Mouse (Mus musculus): ENCODE measurements around the gene Lrrc34. TPM values are rescaled to one million over a fixed set of nuclear protein-coding genes. Genes with fewer than 3 reads are reported as not detected.

Gene Lrrc34
- total RNA-seq (2015) (not detected in 2 replicates), total RNA-seq (2017) (0.08 and 0.26 TPM in 2 replicates)

GRCm38 (mm10) chr3:30647440-30648090, at the start of gene Lrrc34:
Gene Lrrc34 (minus strand): TSS chr3:30647869.
- peak; percentile 95 for ATAC-seq (ENCODE audit: poor library complexity, severe bottlenecking)

GRCm38 (mm10) chr3:30696346-30696745, 48.7 kb upstream of the Lrrc34 start:
- ATAC-seq (ENCODE audit: poor library complexity, severe bottlenecking): no peak

- no peak for ATAC-seq (ENCODE audit: poor library complexity, severe bottlenecking)
These were observed 48.0 kb upstream of the Lrrc34 start for GRCm38 (mm10) chr3:30695661-30696060.

- no peak for ATAC-seq (ENCODE audit: poor library complexity, severe bottlenecking)
These were observed 43.3 kb upstream of the Lrrc34 start for GRCm38 (mm10) chr3:30690976-30691375.

GRCm38 (mm10) chr3:30687216-30687615, 39.5 kb upstream of the Lrrc34 start:
- ATAC-seq (ENCODE audit: poor library complexity, severe bottlenecking): no peak

GRCm38 (mm10) chr3:30683190-30683589, 35.5 kb upstream of the Lrrc34 start:
- peak; percentile 38; the same call in 1 of the 2 replicates for ATAC-seq (ENCODE audit: poor library complexity, severe bottlenecking)

- ATAC-seq (ENCODE audit: poor library complexity, severe bottlenecking): no peak
These were observed 10.8 kb upstream of the Lrrc34 start for GRCm38 (mm10) chr3:30658486-30658885.

- ATAC-seq (ENCODE audit: poor library complexity, severe bottlenecking): no peak
These were observed 8.3 kb upstream of the Lrrc34 start for GRCm38 (mm10) chr3:30655937-30656336.

GRCm38 (mm10) chr3:30650062-30650841, 2.6 kb upstream of the Lrrc34 start:
- 0 out of 2 replicates have a peak, but pooled peaks have one; percentile 28 for ATAC-seq (ENCODE audit: poor library complexity, severe bottlenecking)

GRCm38 (mm10) chr3:30648466-30648865, 797 bp upstream of the Lrrc34 start:
- ATAC-seq (ENCODE audit: poor library complexity, severe bottlenecking): no peak

GRCm38 (mm10) chr3:30646761-30647160, 908 bp downstream of the Lrrc34 start:
- ATAC-seq (ENCODE audit: poor library complexity, severe bottlenecking): no peak

- no peak for ATAC-seq (ENCODE audit: poor library complexity, severe bottlenecking)
These were observed 3.5 kb downstream of the Lrrc34 start, which contains the start of gene Lrriq4 for GRCm38 (mm10) chr3:30644207-30644606. Gene Lrriq4 (plus strand): TSS chr3:30644507.

- ATAC-seq (ENCODE audit: poor library complexity, severe bottlenecking): no peak
These were observed 12.0 kb downstream of the Lrrc34 start for GRCm38 (mm10) chr3:30635629-30636028.

- ATAC-seq (ENCODE audit: poor library complexity, severe bottlenecking): no peak
These were observed 14.0 kb downstream of the Lrrc34 start for GRCm38 (mm10) chr3:30633681-30634080.

GRCm38 (mm10) chr3:30620132-30620531, 27.5 kb downstream of the Lrrc34 start:
- ATAC-seq (ENCODE audit: poor library complexity, severe bottlenecking): peak; percentile 57

- ATAC-seq (ENCODE audit: poor library complexity, severe bottlenecking): no peak
These were observed 36.7 kb downstream of the Lrrc34 start for GRCm38 (mm10) chr3:30610930-30611329.

- no peak for ATAC-seq (ENCODE audit: poor library complexity, severe bottlenecking)
These were observed 38.7 kb downstream of the Lrrc34 start for GRCm38 (mm10) chr3:30608999-30609398.

GRCm38 (mm10) chr3:30603256-30603655, 44.4 kb downstream of the Lrrc34 start:
- no peak for ATAC-seq (ENCODE audit: poor library complexity, severe bottlenecking)

GRCm38 (mm10) chr3:30602740-30603098, 45.0 kb downstream of the Lrrc34 start:
- peak; percentile 60 for ATAC-seq (ENCODE audit: poor library complexity, severe bottlenecking)

GRCm38 (mm10) chr3:30602065-30602739, 45.5 kb downstream of the Lrrc34 start, which contains the start of gene Mynn:
Gene Mynn (plus strand): TSS chr3:30602065.
- peak; percentile 85 for ATAC-seq (ENCODE audit: poor library complexity, severe bottlenecking)

- no peak; the same call in 1 of the 2 replicates for ATAC-seq (ENCODE audit: poor library complexity, severe bottlenecking)
These were observed 46.0 kb downstream of the Lrrc34 start for GRCm38 (mm10) chr3:30601610-30602064.

Data from megakaryocyte, adult 5-6 weeks (primary cell).